Mouse (Mus musculus) lung, embryonic 14.5 days (tissue): ENCODE data around the gene Tmprss13. TPM values are rescaled to one million over a fixed set of nuclear protein-coding genes. Genes with fewer than 3 reads are reported as not detected.

Experiments used
- ATAC-seq: fragments of 200-750 bp; cut with Nextera tagmentation; 2 replicates; pipeline ENCODE4 v1.8.0; 2017; ENCODE audit warnings: mild to moderate bottlenecking, moderate TSS enrichment, moderate library complexity; ENCODE audit not compliant: insufficient read depth
- DNase-seq: peaks from one replicate; pipeline ENCODE4 v3.0.0-alpha.2; 2015
- H3K27ac ChIP-seq: fragments of 300-500 bp; sonication (generic); 2 replicates; pipeline ENCODE4 v1.5.1; 2014; ENCODE audit warnings: low read depth, mild to moderate bottlenecking, moderate library complexity
- H3K27me3 ChIP-seq: fragments of 300-500 bp; sonication (generic); 2 replicates; pipeline ENCODE4 v1.6.1; 2014; ENCODE audit warnings: low read length, control low read depth; ENCODE audit not compliant: insufficient read depth
- H3K36me3 ChIP-seq: fragments of 300-500 bp; sonication (generic); 2 replicates; pipeline ENCODE4 v1.6.1; 2014; ENCODE audit warnings: control low read depth; ENCODE audit not compliant: insufficient read depth
- H3K4me1 ChIP-seq: fragments of 300-500 bp; sonication (generic); 2 replicates; pipeline ENCODE4 v1.6.1; 2014; ENCODE audit warnings: antibody characterized with exemption, control low read depth; ENCODE audit not compliant: insufficient read depth
- H3K4me2 ChIP-seq: fragments of 300-500 bp; sonication (generic); 2 replicates; pipeline ENCODE4 v1.6.1; 2014; ENCODE audit warnings: mild to moderate bottlenecking
- H3K4me3 ChIP-seq: fragments of 300-500 bp; sonication (generic); 2 replicates; pipeline ENCODE4 v1.5.1; 2014; ENCODE audit warnings: low read depth, low read length
- H3K9ac ChIP-seq: fragments of 300-500 bp; sonication (generic); 2 replicates; pipeline ENCODE4 v1.6.1; 2014
- H3K9me3 ChIP-seq: fragments of 300-500 bp; sonication (generic); 2 replicates; pipeline ENCODE4 v1.6.1; 2016; ENCODE audit warnings: low read depth, low read length, control low read depth
- CTCF ChIP-seq: IDR thresholded peaks from 2 replicates; pipeline ENCODE4 v1.5.1; 2016; ENCODE audit warnings: antibody characterized with exemption, low read depth
- WGBS: fragments of 180-500 bp; shearing (Covaris S2); extraction: QIAGEN DNeasy Blood & Tissue Kit; methylation state at CpG from one replicate; pipeline ENCODE4 v1.1.7; 2014; 5-methylcytosine and 5-hydroxymethylcytosine counted together
- polyA plus RNA-seq: library from polyadenylated mRNA; unstranded; fragments of >200 nt; fragmentation: Nextera tagmentation; extraction: Ambion mirVana; gene quantifications from 2 replicates; pipeline ENCODE4 v1.2.1, GENCODE M21; 2014

The Tmprss13 gene
- polyA plus RNA-seq, 1 experiment from 2014 or later, result 0.12 TPM

- H3K27ac ChIP-seq, result no peak overlapping the region
- no peak overlapping the region for H3K4me2 ChIP-seq
- no peaks in the 10 kb centered on the region for H3K9me3 ChIP-seq
- no peak overlapping the region for H3K4me3 ChIP-seq
- H3K9ac ChIP-seq, result no peak overlapping the region
- H3K36me3 ChIP-seq, result no peaks in the 10 kb centered on the region
- 80% methylated on average over 4 of the region's 4 CpGs for WGBS
- DNase-seq (no peak), ATAC-seq (no peak)
- no peaks in the 10 kb centered on the region for H3K4me1 ChIP-seq
- TF ChIP-seq CTCF, result no peak
- no peaks in the 10 kb centered on the region for H3K27me3 ChIP-seq
Measured at GRCm38 (mm10) chr9:45328263-45328662, 9.4 kb downstream of the Tmprss13 start.

- no peak for ATAC-seq
- Histone ChIP-seq H3K4me1 (no peaks in the 10 kb centered on the region), H3K4me3 (no peak overlapping the region), H3K9ac (no peak overlapping the region), H3K36me3 (no peaks in the 10 kb centered on the region), H3K9me3 (no peaks in the 10 kb centered on the region), H3K27me3 (no peaks in the 10 kb centered on the region), H3K4me2 (no peak overlapping the region), H3K27ac (no peak overlapping the region)
- no peak for TF ChIP-seq CTCF
- 88% methylated on average over 6 of the region's 6 CpGs for WGBS
- DNase-seq, result no peak
Measured at GRCm38 (mm10) chr9:45329577-45329976, 10.7 kb downstream of the Tmprss13 start.

DNA sequence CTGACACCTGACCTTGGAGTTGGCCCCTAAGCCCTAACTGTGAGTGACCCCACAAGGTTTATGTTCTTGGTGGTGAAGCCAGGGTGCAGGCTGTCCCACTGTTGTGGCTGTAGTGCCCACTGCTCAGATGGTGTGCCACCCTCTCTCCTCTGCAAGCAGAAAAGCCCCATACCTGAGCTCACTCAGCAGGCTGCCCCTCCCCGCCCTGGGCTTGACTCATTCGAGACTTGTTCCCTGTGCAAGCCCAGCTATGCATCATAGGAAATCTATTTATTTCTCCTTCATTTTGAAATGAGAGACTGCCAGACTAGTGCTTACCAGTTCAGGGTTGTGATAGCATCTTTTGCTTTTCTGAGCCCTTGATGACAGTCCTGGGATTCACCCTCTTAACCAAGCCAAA lies 18.5 kb downstream of the Tmprss13 start:
- ATAC-seq (no peak), DNase-seq (no peak)
- Histone ChIP-seq H3K36me3 (no peaks in the 10 kb centered on the region), H3K9me3 (no peaks in the 10 kb centered on the region), H3K4me3 (no peak overlapping the region), H3K9ac (no peak overlapping the region), H3K27me3 (no peaks in the 10 kb centered on the region), H3K4me2 (no peak overlapping the region), H3K4me1 (no peaks in the 10 kb centered on the region), H3K27ac (no peak overlapping the region)
- WGBS, result 72% methylated on average over 2 of the region's 2 CpGs
- no peak for TF ChIP-seq CTCF

GRCm38 (mm10) chr9:45343066-45343465 lies 24.2 kb downstream of the Tmprss13 start:
- 81% methylated on average over 3 of the region's 3 CpGs for WGBS
- TF ChIP-seq CTCF, result no peak
- no peak for DNase-seq
- Histone ChIP-seq H3K4me3 (no peak overlapping the region), H3K36me3 (no peaks in the 10 kb centered on the region), H3K9me3 (no peaks in the 10 kb centered on the region), H3K4me1 (no peaks in the 10 kb centered on the region), H3K4me2 (no peak overlapping the region), H3K27me3 (no peaks in the 10 kb centered on the region), H3K9ac (no peak overlapping the region), H3K27ac (no peak overlapping the region)
- no peak for ATAC-seq

GRCm38 (mm10) chr9:45345516-45345915 lies 26.6 kb downstream of the Tmprss13 start:
- peak; percentile 66 for DNase-seq
- no peaks in the 10 kb centered on the region for H3K4me1 ChIP-seq
- no peak overlapping the region for H3K9ac ChIP-seq
- peak; percentile 65 for TF ChIP-seq CTCF
- 67% methylated on average over 2 of the region's 2 CpGs for WGBS
- ATAC-seq, result no peak
- H3K9me3 ChIP-seq, result no peaks in the 10 kb centered on the region
- H3K4me3 ChIP-seq, result no peak overlapping the region
- H3K27me3 ChIP-seq, result no peaks in the 10 kb centered on the region
- no peak overlapping the region for H3K27ac ChIP-seq
- H3K36me3 ChIP-seq, result no peaks in the 10 kb centered on the region
- H3K4me2 ChIP-seq, result no peak overlapping the region

DNA sequence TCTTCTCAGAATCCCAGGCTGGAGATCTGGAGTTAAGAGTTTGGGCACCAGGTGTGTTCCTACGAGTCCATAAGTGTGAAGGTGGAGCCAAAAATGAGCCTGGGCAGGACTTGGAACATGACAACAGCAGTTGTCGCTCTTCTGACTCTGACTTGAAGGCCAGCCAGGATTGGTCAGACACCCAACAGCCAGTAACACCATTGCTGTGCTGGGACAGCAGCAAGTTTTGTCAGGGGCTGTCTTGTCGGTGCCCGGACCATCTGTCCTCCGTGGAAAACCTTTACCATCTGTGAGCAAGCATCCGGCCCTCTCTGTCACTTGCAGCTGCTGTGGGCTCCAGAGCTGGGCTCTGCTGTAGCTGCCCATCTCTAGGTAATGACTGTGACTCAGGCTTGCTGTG lies 27.4 kb downstream of the Tmprss13 start:
- Histone ChIP-seq H3K27me3 (no peaks in the 10 kb centered on the region), H3K4me3 (no peak overlapping the region), H3K4me2 (no peak overlapping the region), H3K27ac (no peak overlapping the region), H3K9me3 (no peaks in the 10 kb centered on the region), H3K36me3 (no peaks in the 10 kb centered on the region), H3K9ac (no peak overlapping the region), H3K4me1 (no peaks in the 10 kb centered on the region)
- WGBS, result 57% methylated on average over 6 of the region's 6 CpGs
- no peak for TF ChIP-seq CTCF
- ATAC-seq, result no peak
- DNase-seq, result no peak

DNA sequence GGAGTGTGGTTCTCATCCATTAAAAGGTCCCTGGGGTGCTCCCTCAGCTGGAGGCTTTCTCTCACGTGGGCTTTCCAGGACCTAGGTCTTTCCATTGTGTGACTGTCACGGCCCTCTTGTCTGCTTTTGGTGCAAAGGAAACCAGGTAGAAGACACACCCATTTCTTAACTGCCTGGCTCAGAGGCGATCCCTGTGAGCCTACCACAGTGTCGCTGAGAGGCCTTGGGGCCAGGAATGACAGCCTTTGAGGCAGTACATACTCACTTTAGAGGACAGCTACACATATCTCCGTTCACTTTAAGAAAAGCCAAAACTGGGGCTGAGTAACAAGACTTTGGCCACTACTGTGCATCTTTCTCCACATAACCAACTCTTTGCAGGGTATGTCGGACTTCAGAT lies 29.7 kb downstream of the Tmprss13 start:
- Histone ChIP-seq H3K4me1 (no peaks in the 10 kb centered on the region), H3K36me3 (no peaks in the 10 kb centered on the region), H3K4me2 (no peak overlapping the region), H3K4me3 (no peak overlapping the region), H3K27me3 (no peaks in the 10 kb centered on the region), H3K27ac (no peak overlapping the region), H3K9ac (no peak overlapping the region), H3K9me3 (no peaks in the 10 kb centered on the region)
- 67% methylated on average over 6 of the region's 6 CpGs for WGBS
- no peak for TF ChIP-seq CTCF
- DNase-seq (no peak), ATAC-seq (no peak)

DNA sequence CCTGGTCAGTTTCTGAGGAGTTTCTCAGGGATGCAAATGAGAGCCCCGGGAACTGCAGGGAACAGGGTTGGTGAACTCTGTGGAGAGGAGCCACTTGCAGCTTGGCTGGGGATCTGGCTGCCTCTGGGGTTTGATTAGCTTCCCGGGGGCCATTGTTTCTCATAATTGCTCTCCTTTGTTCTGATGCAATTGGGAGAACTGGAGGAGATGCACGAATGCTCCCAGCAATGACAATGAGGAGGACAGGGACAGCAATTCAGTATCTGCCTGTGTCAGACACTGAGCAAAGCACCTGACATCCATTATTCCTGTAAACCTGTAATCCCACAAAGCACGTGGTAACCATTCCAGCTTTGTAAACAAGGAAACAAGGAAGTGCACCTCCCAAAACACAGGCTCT lies 30.3 kb downstream of the Tmprss13 start:
- Histone ChIP-seq H3K4me1 (no peaks in the 10 kb centered on the region), H3K36me3 (no peaks in the 10 kb centered on the region), H3K27me3 (no peaks in the 10 kb centered on the region), H3K27ac (no peak overlapping the region), H3K9ac (no peak overlapping the region), H3K4me2 (no peak overlapping the region), H3K4me3 (no peak overlapping the region), H3K9me3 (no peaks in the 10 kb centered on the region)
- TF ChIP-seq CTCF, result no peak
- 45% methylated on average over 4 of the region's 4 CpGs for WGBS
- ATAC-seq (no peak), DNase-seq (no peak)
